8 mouse cellular contexts compared by ENCODE assay signal in the genomic region with DNA sequence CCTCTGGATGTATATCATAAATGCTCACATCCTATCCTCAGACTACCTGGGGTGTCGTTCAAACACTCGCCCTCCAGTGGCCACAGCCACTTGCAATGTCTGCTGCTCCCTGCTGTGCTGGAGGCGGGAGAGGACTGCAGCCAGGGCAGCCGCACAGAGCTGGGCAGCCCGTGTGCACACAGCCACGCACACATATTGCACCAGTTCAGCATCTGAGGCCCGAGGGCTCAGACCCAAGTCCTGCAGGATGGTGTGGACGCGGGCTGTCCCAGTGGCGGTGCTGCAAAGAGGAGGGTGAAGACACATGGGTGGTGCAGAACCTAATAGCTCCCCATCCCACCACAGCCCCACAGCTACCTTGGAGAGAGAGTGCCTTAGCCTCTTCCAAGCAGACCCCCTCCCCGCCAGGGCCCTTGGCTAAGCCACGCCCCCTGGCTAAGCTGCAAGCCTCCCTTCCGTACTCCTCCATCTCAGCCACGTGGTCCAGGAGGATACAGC. TPM values are rescaled to one million over a fixed set of nuclear protein-coding genes. Genes with fewer than 3 reads are reported as not detected.
DNase-seq lines count a peak whose midpoint lies in the region; ATAC-seq lines count a peak whose summit lies in the region.

No protein-coding gene starts in this region.

- peaks cover 10% of the 10 kb centered on the region for H3K4me1 ChIP-seq in kidney, embryonic 15.5 days
- H3K4me1 ChIP-seq in forebrain, embryonic 13.5 days: peaks cover 19% of the 10 kb centered on the region
- H3K4me1 ChIP-seq in midbrain, embryonic 14.5 days (ENCODE audit: control insufficient read depth, insufficient read depth, low read length): peaks cover 21% of the 10 kb centered on the region

- peaks cover 21% of the 10 kb centered on the region for H3K27me3 ChIP-seq in kidney, embryonic 15.5 days
- H3K27me3 ChIP-seq in forebrain, embryonic 13.5 days: peaks cover 11% of the 10 kb centered on the region; the same call in 1 of the 2 replicates
- no peaks in the 10 kb centered on the region for H3K27me3 ChIP-seq in midbrain, embryonic 14.5 days (ENCODE audit: control insufficient read depth, insufficient read depth, low read length)

- 4% methylated on average over 14 of the region's 14 CpGs for WGBS in kidney, embryonic 15.5 days
- 4% methylated on average over 14 of the region's 14 CpGs for whole genome bisulfite sequencing in forebrain, embryonic 13.5 days
- WGBS in midbrain, embryonic 14.5 days: 5% methylated on average over 14 of the region's 14 CpGs

- H3K9ac ChIP-seq in kidney, embryonic 15.5 days: no peak overlapping the region
- no peak overlapping the region for H3K9ac ChIP-seq in forebrain, embryonic 13.5 days
- no peak overlapping the region for H3K9ac ChIP-seq in midbrain, embryonic 14.5 days (replicated peaks; ENCODE audit: low read length)

- ATAC-seq in kidney, embryonic 15.5 days (replicated peaks; ENCODE audit: low FRiP score): no peak
- 0 out of 2 replicates have a peak, but pooled peaks have one; percentile 46 for ATAC-seq in forebrain, embryonic 13.5 days
- ATAC-seq in midbrain, embryonic 14.5 days (ENCODE audit: low FRiP score, low TSS enrichment): peak; percentile 26; the same call in 1 of the 2 replicates
- ATAC-seq in frontal cortex, adult (ENCODE audit: low TSS enrichment): no peak

- H3K27ac ChIP-seq in kidney, embryonic 15.5 days: no peak overlapping the region
- no peak overlapping the region for H3K27ac ChIP-seq in forebrain, embryonic 13.5 days
- H3K27ac ChIP-seq in midbrain, embryonic 14.5 days (replicated peaks; ENCODE audit: low read depth, low read length): no peak overlapping the region

- H3K9me3 ChIP-seq in kidney, embryonic 15.5 days (replicated peaks): no peaks in the 10 kb centered on the region
- no peaks in the 10 kb centered on the region for H3K9me3 ChIP-seq in forebrain, embryonic 13.5 days (replicated peaks)
- H3K9me3 ChIP-seq in midbrain, embryonic 14.5 days (ENCODE audit: control insufficient read depth, low read length): no peaks in the 10 kb centered on the region

- DNase-seq in kidney, adult 18-20 months: no peak
- peak; percentile 32 for DNase-seq in NIH3T3 (ENCODE audit: low read depth)
- peak; percentile 74 for DNase-seq in midbrain, embryonic 14.5 days
- DNase-seq in gastrocnemius, adult 8-10 months (ENCODE audit: low spot score in 2 of 2): no peak
- no peak for DNase-seq in natural killer cell, adult 2 months (ENCODE audit: low spot score in 2 of 2)

- H3K4me2 ChIP-seq in kidney, embryonic 15.5 days: peak overlapping the region; percentile 2; the same call in 1 of the 2 replicates
- peak overlapping the region; percentile 24 for H3K4me2 ChIP-seq in forebrain, embryonic 13.5 days
- 0 out of 2 replicates have a peak overlapping the region, but pooled peaks have one; percentile 15 for H3K4me2 ChIP-seq in midbrain, embryonic 14.5 days (ENCODE audit: low read length)

- H3K4me3 ChIP-seq in kidney, embryonic 15.5 days (replicated peaks): no peak overlapping the region
- no peak overlapping the region for H3K4me3 ChIP-seq in forebrain, embryonic 13.5 days
- H3K4me3 ChIP-seq in midbrain, embryonic 14.5 days (replicated peaks; ENCODE audit: low read depth, low read length): no peak overlapping the region

- H3K36me3 ChIP-seq in kidney, embryonic 15.5 days: no peaks in the 10 kb centered on the region
- no peaks in the 10 kb centered on the region for H3K36me3 ChIP-seq in forebrain, embryonic 13.5 days (ENCODE audit: poor library complexity, severe bottlenecking)
- H3K36me3 ChIP-seq in midbrain, embryonic 14.5 days (ENCODE audit: control insufficient read depth, insufficient read depth, low read length): no peaks in the 10 kb centered on the region

RNA-seq across cellular contexts. Expression of gene Hk3, which starts 9.2 kb away (rescaled TPM):
- 0.77 and 0.91 TPM in 2 replicates for polyA plus RNA-seq in kidney, embryonic 15.5 days (2015; fragmentation: Nextera tagmentation; extraction: Ambion mirVana)
- 0.48 and 0.59 TPM in 2 replicates for polyA plus RNA-seq in forebrain, embryonic 13.5 days (2015; fragmentation: Nextera tagmentation; extraction: Ambion mirVana)
- polyA plus RNA-seq in midbrain, embryonic 14.5 days (2014; fragmentation: Nextera tagmentation; extraction: Ambion mirVana): 0.40 and 1.1 TPM in 2 replicates
- total RNA-seq in gastrocnemius, adult 8-10 months (2022): under 1 TPM; 0.25 to 0.46 (median 0.31) TPM

Comparison
In these comparisons a context has a peak if more than half of its experiments do, and no peak if none do; other contexts are left out.
1. ATAC-seq: peak in forebrain, embryonic 13.5 days (single experiment) and midbrain, embryonic 14.5 days (single experiment); none in kidney, embryonic 15.5 days (single experiment) and frontal cortex, adult (single experiment).
2. DNase-seq: peak in NIH3T3 (single experiment) and midbrain, embryonic 14.5 days (single experiment); none in kidney, adult 18-20 months (single experiment), gastrocnemius, adult 8-10 months (0 of 2) and natural killer cell, adult 2 months (0 of 2).
3. Peak in every context shown above with its lines, with median percentiles within 50 percentile points of each other: H3K4me2 ChIP-seq.